Mouse (Mus musculus): Measurements from ENCODE around the gene Sugp1.

- TF ChIP-seq CTCF (IDR thresholded peaks at IDR 0.05; ENCODE audit: insufficient read depth, low read length): no peak
- TF ChIP-seq POLR2A (IDR thresholded peaks at IDR 0.05; ENCODE audit: borderline replicate concordance, extremely low read depth, low read depth, low read length): no peak
Observed at GRCm38 (mm10) chr8:70005178-70005577, 37.4 kb upstream of the Sugp1 start.
